Mouse (Mus musculus) lung, adult 18-20 months (tissue): ENCODE measurements around the gene Chst11.
A peak's percentile ranks its signal among the peaks of the same experiment; 100 is the strongest.

Experiments
- DNase-seq, 2 experiments: peaks; one replicate each; pipeline ENCODE4 v3.0.0; 2022; ENCODE audit warnings: mixed read lengths in 2 of 2

The Chst11 gene

GRCm38 (mm10) chr10:82984950-82985699, at the start of gene Chst11:
Gene Chst11, plus strand, starts transcription at chr10:82985498.
- peak; percentile 71 to 78 for DNase-seq

- no peak for DNase-seq
Measured at GRCm38 (mm10) chr10:82935774-82936173, 49.5 kb upstream of the Chst11 start.

- DNase-seq: no peak
Measured at GRCm38 (mm10) chr10:82953415-82953814, 31.9 kb upstream of the Chst11 start.

GRCm38 (mm10) chr10:82955117-82955516, 30.2 kb upstream of the Chst11 start:
- no peak for DNase-seq

GRCm38 (mm10) chr10:82958218-82958761, 27.0 kb upstream of the Chst11 start:
- peak; percentile 14 to 32 for DNase-seq

- no peak for DNase-seq
Measured at GRCm38 (mm10) chr10:82959316-82959715, 26.0 kb upstream of the Chst11 start.

DNA sequence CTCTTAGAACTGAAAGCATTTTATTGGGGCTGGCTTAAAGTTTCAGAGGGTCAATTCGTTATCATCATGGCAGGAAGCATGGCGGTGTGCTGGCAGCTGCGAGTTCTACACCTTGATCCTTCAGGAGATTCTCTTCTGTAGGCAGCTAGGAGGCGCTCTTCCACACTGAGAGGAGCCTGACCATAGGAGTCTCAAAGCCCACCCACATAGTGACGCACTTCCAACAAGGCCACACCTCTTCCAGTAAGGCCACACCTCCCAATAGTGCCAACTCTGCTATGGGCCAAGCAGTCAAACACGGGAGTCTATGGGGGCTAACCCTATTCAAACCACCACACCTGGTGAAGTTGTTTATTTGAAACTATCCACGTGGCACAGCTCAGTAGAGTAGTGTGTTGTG, 24.0 kb upstream of the Chst11 start:
- DNase-seq: peak; percentile 18 to 33

DNA sequence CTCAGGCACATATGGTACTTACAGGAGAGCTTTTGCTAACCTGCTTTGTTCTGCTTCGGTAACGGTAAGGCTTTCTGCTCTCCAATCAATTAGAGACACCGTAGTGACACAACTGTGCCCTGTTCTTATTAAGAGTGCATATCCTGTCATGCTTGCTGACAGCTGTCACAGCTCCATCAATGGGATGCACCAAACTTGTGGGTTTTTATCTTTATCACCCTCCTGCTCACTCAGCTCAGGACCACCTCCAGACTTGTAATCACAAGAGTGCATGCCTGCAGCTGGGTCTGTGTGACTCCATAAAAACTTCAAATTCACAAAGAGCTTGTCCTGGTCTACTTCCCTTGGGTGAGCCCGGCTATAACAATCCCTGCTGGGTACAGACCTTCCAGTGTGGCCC, 23.3 kb upstream of the Chst11 start:
- DNase-seq: no peak

- DNase-seq: no peak
Measured at GRCm38 (mm10) chr10:82962472-82963020, 22.8 kb upstream of the Chst11 start.

DNA sequence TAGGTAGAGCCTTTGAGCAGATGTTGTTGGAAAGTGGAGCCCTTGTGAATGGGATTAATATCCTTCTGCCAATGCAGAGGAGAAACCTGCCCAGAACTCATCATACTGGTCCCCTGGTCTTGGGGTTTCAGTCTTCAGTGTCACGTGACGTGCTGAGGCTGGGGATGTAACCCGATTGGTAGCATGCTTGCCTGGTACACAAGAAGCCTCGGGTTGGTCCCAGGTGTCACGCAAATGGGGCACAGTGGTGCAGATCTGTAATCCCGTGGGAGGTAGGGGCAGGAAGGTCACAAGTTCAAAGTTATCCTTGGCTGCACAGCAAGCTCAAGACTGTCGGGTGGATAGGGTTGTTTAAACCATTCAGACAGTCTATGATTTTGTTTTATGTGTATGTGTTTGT, 20.8 kb upstream of the Chst11 start:
- DNase-seq: peak in 1 of 2 experiments; percentile 21

GRCm38 (mm10) chr10:82966672-82967071, 18.6 kb upstream of the Chst11 start:
- no peak for DNase-seq

DNA sequence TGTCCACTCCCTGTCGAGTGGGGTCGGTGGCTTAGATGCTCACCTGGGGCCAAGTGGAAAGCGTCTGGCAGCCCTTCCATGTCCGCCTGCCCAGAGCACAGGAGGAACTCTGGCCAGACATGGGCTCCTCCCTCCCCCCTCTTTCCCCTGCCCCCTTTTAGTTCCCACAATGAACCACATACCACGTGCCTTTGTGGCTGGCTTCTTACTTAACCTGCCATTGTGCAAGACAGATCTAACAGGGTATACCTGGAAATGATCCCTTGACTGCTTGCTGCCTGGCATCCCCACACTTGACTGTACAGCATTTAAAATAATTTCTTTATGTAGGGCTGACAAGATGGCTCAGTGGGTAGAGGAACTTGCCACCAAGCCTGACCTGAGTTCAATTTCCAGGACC, 15.7 kb upstream of the Chst11 start:
- DNase-seq: no peak

DNA sequence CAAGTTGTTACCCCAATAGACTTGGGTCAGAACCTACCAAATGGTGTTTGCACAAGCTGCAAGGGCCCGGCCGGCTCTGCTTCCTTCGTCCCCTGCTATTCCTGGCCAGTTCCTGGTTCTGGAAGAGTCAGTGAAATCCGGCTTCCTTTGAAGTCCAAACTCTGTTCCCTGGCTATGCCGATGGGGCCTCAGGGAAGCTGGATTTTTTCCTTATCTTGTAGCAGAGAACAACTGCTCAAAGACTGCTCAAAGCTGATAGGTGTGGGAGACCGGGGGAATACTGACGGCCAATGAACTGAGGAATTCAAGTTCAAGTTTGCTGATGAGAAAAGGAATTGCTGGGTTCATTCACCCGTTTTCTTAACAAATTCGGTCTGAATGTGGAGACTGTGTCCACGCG, 13.7 kb upstream of the Chst11 start:
- DNase-seq: no peak

- DNase-seq: peak in 1 of 2 experiments; percentile 10
Measured at GRCm38 (mm10) chr10:82974201-82974600, 11.1 kb upstream of the Chst11 start.

GRCm38 (mm10) chr10:82974627-82975177, 10.6 kb upstream of the Chst11 start:
- DNase-seq: no peak

GRCm38 (mm10) chr10:82975806-82976205, 9.5 kb upstream of the Chst11 start:
- no peak for DNase-seq

GRCm38 (mm10) chr10:82982286-82982685, 3.0 kb upstream of the Chst11 start:
- DNase-seq: no peak

DNA sequence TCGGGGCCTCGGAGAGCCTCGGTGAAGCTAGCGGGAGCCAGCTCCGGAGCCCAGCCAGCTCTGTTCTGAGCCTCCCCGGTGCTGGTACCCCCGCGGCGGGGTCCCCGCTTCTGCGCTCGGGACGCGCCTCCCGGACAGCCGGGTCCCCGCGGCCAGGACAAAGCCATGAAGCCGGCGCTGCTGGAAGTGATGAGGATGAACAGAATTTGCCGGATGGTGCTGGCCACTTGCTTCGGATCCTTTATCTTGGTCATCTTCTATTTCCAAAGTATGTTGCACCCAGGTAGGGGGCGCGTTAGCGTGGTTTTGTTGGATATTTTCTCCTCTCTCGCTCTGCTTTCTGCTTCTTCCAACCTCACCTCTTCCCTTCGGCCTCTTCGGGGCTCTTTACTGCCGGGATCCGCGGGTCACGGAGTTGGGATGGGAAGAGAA, 418 bp downstream of the Chst11 start:
- DNase-seq: peak; percentile 32 to 34

DNA sequence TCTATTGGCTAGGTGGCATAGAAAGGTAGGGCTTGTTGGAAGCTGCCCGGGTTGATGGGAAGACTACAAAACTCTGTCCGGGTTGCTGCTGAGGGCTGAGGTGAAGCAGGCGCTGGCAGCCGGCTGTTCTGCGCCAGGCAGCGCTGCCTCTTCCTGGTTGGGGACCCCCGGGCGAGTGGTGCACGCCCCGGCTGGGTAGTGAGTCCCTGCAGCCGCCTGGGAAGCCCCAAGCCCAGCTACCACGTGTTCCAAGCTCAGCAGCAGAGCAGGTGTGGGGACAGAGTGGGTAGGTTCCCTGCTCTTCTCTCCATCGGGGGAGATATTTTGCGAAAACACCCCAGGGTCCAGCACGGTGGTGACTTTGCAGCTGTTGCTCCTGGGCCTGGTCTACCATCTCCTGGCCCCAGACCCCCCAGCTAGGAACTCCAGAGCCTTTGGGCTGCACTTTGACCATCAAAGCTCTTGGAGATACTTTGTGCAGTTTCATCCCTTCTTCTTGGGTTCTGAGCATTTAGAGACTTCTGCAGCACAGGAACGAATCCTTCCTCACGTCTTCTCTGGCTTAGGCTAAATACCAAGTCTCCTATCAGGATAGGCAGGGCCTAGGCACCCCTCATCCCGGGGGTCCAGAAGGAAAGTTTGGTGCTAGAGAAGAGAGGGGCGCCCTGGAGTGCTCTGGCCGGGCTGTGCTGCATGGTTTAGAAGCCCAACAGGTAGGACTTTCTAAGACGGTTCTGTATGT, 1.1 kb downstream of the Chst11 start:
- DNase-seq: no peak

GRCm38 (mm10) chr10:82986993-82987349, 1.7 kb downstream of the Chst11 start:
- no peak for DNase-seq

GRCm38 (mm10) chr10:82987394-82987793, 2.1 kb downstream of the Chst11 start:
- DNase-seq: no peak

- no peak for DNase-seq
Measured at GRCm38 (mm10) chr10:82989418-82990025, 4.2 kb downstream of the Chst11 start.

DNA sequence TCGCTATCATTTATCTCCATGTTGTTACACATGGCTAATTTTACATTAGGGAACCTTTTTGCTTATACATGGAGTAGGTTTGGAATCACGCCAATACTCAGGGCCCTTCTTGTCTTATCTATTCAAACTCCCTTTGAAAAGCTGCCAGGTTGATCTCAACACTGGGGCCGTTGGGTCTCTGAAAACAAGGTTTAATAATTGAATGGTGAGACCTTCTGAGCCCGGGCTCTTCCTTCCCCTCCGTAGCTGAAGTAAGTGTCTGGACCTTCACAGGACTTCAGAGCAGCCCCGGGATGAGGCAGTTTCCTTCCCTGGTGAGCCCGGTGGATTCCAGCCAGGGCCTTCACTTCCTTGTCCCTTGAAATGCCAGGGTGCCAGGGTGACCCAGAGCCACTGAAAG, 5.6 kb downstream of the Chst11 start:
- peak; percentile 10 to 36 for DNase-seq
